Mouse (Mus musculus): ENCODE measurements at regions not wholly inside any gene's neighbourhood (a gene's known extent, or its start where the extent isn't known, plus 50 kb on each side); places are given as distances from the start of the nearest gene placed in this dataset.
A peak's percentile ranks its signal among the peaks of the same experiment; 100 is the strongest.

GRCm38 (mm10) chr15:86721131-86721530 lies 506.9 kb downstream of the Tbc1d22a start:
- no peak overlapping the region for H3K4me3 ChIP-seq (replicated peaks; ENCODE audit: low read length)
- no peak for ATAC-seq (ENCODE audit: low FRiP score, low read depth)
- H3K4me1 ChIP-seq (ENCODE audit: control insufficient read depth, insufficient read depth, low read length) = no peaks in the 10 kb centered on the region
- H3K9ac ChIP-seq (ENCODE audit: low read depth, low read length, severe bottlenecking) = no peak overlapping the region
- no peaks in the 10 kb centered on the region for H3K36me3 ChIP-seq (ENCODE audit: control insufficient read depth, insufficient read depth, low read length)
- no peaks in the 10 kb centered on the region for H3K9me3 ChIP-seq (ENCODE audit: control insufficient read depth, low read length)
- H3K4me2 ChIP-seq (replicated peaks; ENCODE audit: low read depth, low read length, severe bottlenecking) = no peak overlapping the region
- no peak overlapping the region for H3K27ac ChIP-seq (replicated peaks; ENCODE audit: low read depth, low read length)
- no peaks in the 10 kb centered on the region for H3K27me3 ChIP-seq (ENCODE audit: control insufficient read depth, insufficient read depth, low read length)
- no peak for DNase-seq (ENCODE audit: low spot score)
- TF ChIP-seq POLR2A (IDR thresholded peaks at IDR 0.05; ENCODE audit: borderline replicate concordance, extremely low read depth, insufficient read depth, insufficient read length) = no peak
- WGBS = 68% methylated on average over 5 of the region's 5 CpGs

DNA sequence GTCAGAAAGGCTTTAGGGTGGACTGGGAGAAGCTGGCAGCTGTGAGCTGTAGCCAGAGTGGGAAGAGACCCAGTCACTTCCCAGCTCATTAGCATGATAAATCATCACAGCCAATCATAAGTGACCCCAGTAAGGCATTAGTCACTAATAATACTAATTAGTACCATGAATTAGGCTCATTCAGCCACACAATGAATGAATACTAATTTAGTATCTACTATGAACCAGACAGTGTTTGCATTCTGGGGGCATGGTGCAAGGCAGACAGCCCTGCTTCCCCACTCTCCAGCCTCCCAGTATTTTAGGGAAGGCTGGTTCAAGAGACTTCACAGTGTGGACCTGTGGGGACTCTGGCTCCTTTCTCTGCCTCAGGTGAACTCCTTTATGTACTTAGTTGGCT lies 523.7 kb downstream of the Tbc1d22a start:
- Histone ChIP-seq H3K4me1 (ENCODE audit: control insufficient read depth, insufficient read depth, low read length) (no peaks in the 10 kb centered on the region), H3K4me2 (replicated peaks; ENCODE audit: low read depth, low read length, severe bottlenecking) (no peak overlapping the region), H3K36me3 (ENCODE audit: control insufficient read depth, insufficient read depth, low read length) (no peaks in the 10 kb centered on the region), H3K27ac (replicated peaks; ENCODE audit: low read depth, low read length) (no peak overlapping the region), H3K9me3 (ENCODE audit: control insufficient read depth, low read length) (no peaks in the 10 kb centered on the region), H3K9ac (ENCODE audit: low read depth, low read length, severe bottlenecking) (no peak overlapping the region), H3K27me3 (ENCODE audit: control insufficient read depth, insufficient read depth, low read length) (no peaks in the 10 kb centered on the region), H3K4me3 (replicated peaks; ENCODE audit: low read length) (no peak overlapping the region)
- no peak for TF ChIP-seq POLR2A (IDR thresholded peaks at IDR 0.05; ENCODE audit: borderline replicate concordance, extremely low read depth, insufficient read depth, insufficient read length)
- DNase-seq (ENCODE audit: low spot score) (no peak), ATAC-seq (ENCODE audit: low FRiP score, low read depth) (no peak)

DNA sequence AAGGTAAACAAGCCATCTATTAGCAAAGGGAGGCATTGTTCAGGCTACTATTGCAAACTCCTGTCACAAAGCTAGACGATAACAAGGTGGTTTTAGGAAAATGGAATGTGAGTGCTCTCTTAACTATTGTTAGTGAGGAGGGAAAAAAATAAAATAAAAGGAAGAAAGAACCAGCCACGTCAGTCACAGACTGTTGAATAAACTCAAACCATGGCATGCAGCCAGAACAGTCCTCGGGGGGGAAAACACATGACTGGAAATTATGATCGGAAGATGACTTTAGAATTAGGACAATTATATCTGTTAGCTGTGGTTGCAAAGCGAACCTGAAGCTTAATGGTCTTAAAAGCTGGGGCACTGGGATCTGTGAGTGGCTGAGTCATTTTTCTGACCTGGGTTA lies 524.1 kb downstream of the Tbc1d22a start:
- H3K9ac ChIP-seq (ENCODE audit: low read depth, low read length, severe bottlenecking) = no peak overlapping the region
- no peaks in the 10 kb centered on the region for H3K36me3 ChIP-seq (ENCODE audit: control insufficient read depth, insufficient read depth, low read length)
- H3K9me3 ChIP-seq (ENCODE audit: control insufficient read depth, low read length) = no peaks in the 10 kb centered on the region
- no peak for DNase-seq (ENCODE audit: low spot score)
- 62% methylated on average over 5 of the region's 5 CpGs for WGBS
- H3K4me2 ChIP-seq (replicated peaks; ENCODE audit: low read depth, low read length, severe bottlenecking) = no peak overlapping the region
- no peaks in the 10 kb centered on the region for H3K27me3 ChIP-seq (ENCODE audit: control insufficient read depth, insufficient read depth, low read length)
- no peak overlapping the region for H3K4me3 ChIP-seq (replicated peaks; ENCODE audit: low read length)
- no peak for TF ChIP-seq POLR2A (IDR thresholded peaks at IDR 0.05; ENCODE audit: borderline replicate concordance, extremely low read depth, insufficient read depth, insufficient read length)
- ATAC-seq (ENCODE audit: low FRiP score, low read depth) = no peak
- H3K4me1 ChIP-seq (ENCODE audit: control insufficient read depth, insufficient read depth, low read length) = no peaks in the 10 kb centered on the region
- H3K27ac ChIP-seq (replicated peaks; ENCODE audit: low read depth, low read length) = no peak overlapping the region

GRCm38 (mm10) chr15:86738776-86739175 lies 524.5 kb downstream of the Tbc1d22a start:
- DNase-seq (ENCODE audit: low spot score) (no peak), ATAC-seq (ENCODE audit: low FRiP score, low read depth) (no peak)
- no peaks in the 10 kb centered on the region for H3K9me3 ChIP-seq (ENCODE audit: control insufficient read depth, low read length)
- no peaks in the 10 kb centered on the region for H3K4me1 ChIP-seq (ENCODE audit: control insufficient read depth, insufficient read depth, low read length)
- TF ChIP-seq POLR2A (IDR thresholded peaks at IDR 0.05; ENCODE audit: borderline replicate concordance, extremely low read depth, insufficient read depth, insufficient read length) = no peak
- H3K36me3 ChIP-seq (ENCODE audit: control insufficient read depth, insufficient read depth, low read length) = no peaks in the 10 kb centered on the region
- no peak overlapping the region for H3K4me2 ChIP-seq (replicated peaks; ENCODE audit: low read depth, low read length, severe bottlenecking)
- H3K9ac ChIP-seq (ENCODE audit: low read depth, low read length, severe bottlenecking) = no peak overlapping the region
- H3K4me3 ChIP-seq (replicated peaks; ENCODE audit: low read length) = no peak overlapping the region
- H3K27ac ChIP-seq (replicated peaks; ENCODE audit: low read depth, low read length) = no peak overlapping the region
- H3K27me3 ChIP-seq (ENCODE audit: control insufficient read depth, insufficient read depth, low read length) = no peaks in the 10 kb centered on the region
- WGBS = 87% methylated on average over 5 of the region's 5 CpGs

DNA sequence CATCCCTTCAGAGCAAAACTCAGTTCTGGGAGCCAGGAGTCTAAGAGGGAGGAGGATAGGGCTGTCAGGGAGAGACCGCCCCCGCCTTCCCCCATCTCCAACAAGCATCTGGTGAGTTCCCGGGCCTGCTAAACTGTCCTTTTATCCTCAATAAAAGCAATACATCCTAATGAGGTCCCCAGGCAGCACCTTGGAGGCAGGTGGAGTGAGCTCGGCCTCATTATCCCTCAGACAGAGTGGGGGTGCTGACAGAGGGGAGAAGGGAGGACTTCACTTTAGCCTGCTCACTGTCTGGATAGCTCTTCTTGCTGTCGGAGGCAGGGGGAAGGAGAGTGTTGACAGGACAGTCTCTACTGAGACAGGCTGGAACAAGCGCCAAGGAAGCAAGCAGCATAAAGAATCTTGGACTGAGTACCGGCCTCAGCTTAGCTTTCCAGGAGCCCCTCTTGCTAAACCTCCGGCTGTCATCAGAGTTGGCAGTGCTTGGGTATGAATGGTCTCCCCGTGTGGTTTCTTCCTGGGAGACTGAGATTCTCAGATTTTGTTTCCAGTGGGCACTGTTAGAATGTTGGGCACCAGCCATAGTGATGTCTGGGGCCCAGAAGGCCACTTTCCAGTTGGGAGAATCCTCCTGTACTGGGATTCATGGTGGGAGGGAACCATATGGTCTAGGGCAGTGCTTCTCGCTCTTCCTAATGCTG lies 537.3 kb downstream of the Tbc1d22a start:
- Histone ChIP-seq H3K36me3 (ENCODE audit: control insufficient read depth, insufficient read depth, low read length) (no peaks in the 10 kb centered on the region), H3K4me2 (replicated peaks; ENCODE audit: low read depth, low read length, severe bottlenecking) (no peak overlapping the region), H3K27me3 (ENCODE audit: control insufficient read depth, insufficient read depth, low read length) (no peaks in the 10 kb centered on the region), H3K4me3 (replicated peaks; ENCODE audit: low read length) (no peak overlapping the region), H3K9me3 (ENCODE audit: control insufficient read depth, low read length) (no peaks in the 10 kb centered on the region), H3K9ac (ENCODE audit: low read depth, low read length, severe bottlenecking) (no peak overlapping the region), H3K27ac (replicated peaks; ENCODE audit: low read depth, low read length) (no peak overlapping the region), H3K4me1 (ENCODE audit: control insufficient read depth, insufficient read depth, low read length) (no peaks in the 10 kb centered on the region)
- ATAC-seq (ENCODE audit: low FRiP score, low read depth) = peak; percentile 62
- WGBS = 50% methylated on average over 10 of the region's 10 CpGs
- TF ChIP-seq POLR2A (IDR thresholded peaks at IDR 0.05; ENCODE audit: borderline replicate concordance, extremely low read depth, insufficient read depth, insufficient read length) = no peak
- DNase-seq (ENCODE audit: low spot score) = peak; percentile 41
